Mouse (Mus musculus): Measurements from ENCODE around the gene Cdhr5. TPM values are rescaled to one million over a fixed set of nuclear protein-coding genes. Genes with fewer than 3 reads are reported as not detected.

The Cdhr5 gene
- 1.2 and 1.6 TPM in 2 replicates for polyA plus RNA-seq (2012; rRNA removed)

GRCm38 (mm10) chr7:141276546-141276945 is at the start of gene Cdhr5:
TSS of gene Cdhr5 (minus strand) at chr7:141276786.

GRCm38 (mm10) chr7:141291921-141292582 is 15.5 kb upstream of the Cdhr5 start, which contains the start of gene Drd4:
TSS of gene Drd4 (plus strand) at chr7:141292006.

GRCm38 (mm10) chr7:141278766-141279590 is 2.4 kb upstream of the Cdhr5 start, which contains the start of gene Sct:
TSS of gene Sct (minus strand) at chr7:141279133.

GRCm38 (mm10) chr7:141265739-141266561 is 10.6 kb downstream of the Cdhr5 start, which contains the start of gene Irf7:
TSS of gene Irf7 (minus strand) at chr7:141266481.

GRCm38 (mm10) chr7:141228279-141229067 is 48.1 kb downstream of the Cdhr5 start, which contains the start of gene Phrf1:
TSS of gene Phrf1 (plus strand) at chr7:141228784.

Other genes starting within 250 kb of the Cdhr5 start
- not detected in 2 replicates for gene Gm17387, start 247.7 kb downstream of the Cdhr5 start, polyA plus RNA-seq (2012; rRNA removed)
- gene B4galnt4, start 215.7 kb downstream of the Cdhr5 start, polyA plus RNA-seq (2012; rRNA removed) = 3.2 and 3.5 TPM in 2 replicates
- 13.5 and 14.9 TPM in 2 replicates for gene Pkp3, start 198.6 kb downstream of the Cdhr5 start, polyA plus RNA-seq (2012; rRNA removed)
- gene Sigirr, start 176.2 kb downstream of the Cdhr5 start, polyA plus RNA-seq (2012; rRNA removed) = 11.4 and 12.8 TPM in 2 replicates
- 2.1 and 2.7 TPM in 2 replicates for gene Ano9, start 159.0 kb downstream of the Cdhr5 start, polyA plus RNA-seq (2012; rRNA removed)
- gene Ptdss2, start 154.4 kb downstream of the Cdhr5 start, polyA plus RNA-seq (2012; rRNA removed) = 62.9 and 65.4 TPM in 2 replicates
- gene Rnh1, start 103.9 kb downstream of the Cdhr5 start, polyA plus RNA-seq (2012; rRNA removed) = 248 and 267 TPM in 2 replicates
- 87.5 and 94.7 TPM in 2 replicates for gene Hras, start 82.8 kb downstream of the Cdhr5 start, polyA plus RNA-seq (2012; rRNA removed)
- gene Lrrc56, start 82.6 kb downstream of the Cdhr5 start, polyA plus RNA-seq (2012; rRNA removed) = 13.4 and 23.5 TPM in 2 replicates
- 3.1 and 4.9 TPM in 2 replicates for gene Lmntd2, start 62.7 kb downstream of the Cdhr5 start, polyA plus RNA-seq (2012; rRNA removed)
- gene Rassf7, start 60.9 kb downstream of the Cdhr5 start, polyA plus RNA-seq (2012; rRNA removed) = 46.2 and 50.8 TPM in 2 replicates
- gene Phrf1, start 48.0 kb downstream of the Cdhr5 start, polyA plus RNA-seq (2012; rRNA removed) = 22.2 and 24.8 TPM in 2 replicates
- gene Irf7, start 10.3 kb downstream of the Cdhr5 start, polyA plus RNA-seq (2012; rRNA removed) = 57.8 and 77.3 TPM in 2 replicates
- gene Sct, start 2.3 kb upstream of the Cdhr5 start, polyA plus RNA-seq (2012; rRNA removed) = 15.3 and 19.9 TPM in 2 replicates
- gene Drd4, start 15.2 kb upstream of the Cdhr5 start, polyA plus RNA-seq (2012; rRNA removed) = 22.0 and 22.8 TPM in 2 replicates
- gene Deaf1, start 50.9 kb upstream of the Cdhr5 start, polyA plus RNA-seq (2012; rRNA removed) = 26.5 and 30.5 TPM in 2 replicates
- 39.0 and 45.8 TPM in 2 replicates for gene Tmem80, start 51.0 kb upstream of the Cdhr5 start, polyA plus RNA-seq (2012; rRNA removed)
- 20.8 and 24.1 TPM in 2 replicates for gene Eps8l2, start 62.1 kb upstream of the Cdhr5 start, polyA plus RNA-seq (2012; rRNA removed)
- 165 and 186 TPM in 2 replicates for gene Taldo1, start 115.4 kb upstream of the Cdhr5 start, polyA plus RNA-seq (2012; rRNA removed)
- gene Gatd1, start 137.3 kb upstream of the Cdhr5 start, polyA plus RNA-seq (2012; rRNA removed) = 109 and 117 TPM in 2 replicates
- gene Cend1, start 152.7 kb upstream of the Cdhr5 start, polyA plus RNA-seq (2012; rRNA removed) = 0.26 and 0.55 TPM in 2 replicates
- gene Slc25a22, start 161.1 kb upstream of the Cdhr5 start, polyA plus RNA-seq (2012; rRNA removed) = 105 and 114 TPM in 2 replicates
- gene Pidd1, start 167.2 kb upstream of the Cdhr5 start, polyA plus RNA-seq (2012; rRNA removed) = 18.9 and 28.4 TPM in 2 replicates
- gene Rplp2, start 170.6 kb upstream of the Cdhr5 start, polyA plus RNA-seq (2012; rRNA removed) = 775 and 918 TPM in 2 replicates
- gene Pnpla2, start 178.4 kb upstream of the Cdhr5 start, polyA plus RNA-seq (2012; rRNA removed) = 237 and 253 TPM in 2 replicates
- 69.1 and 83.9 TPM in 2 replicates for gene Cracr2b, start 184.3 kb upstream of the Cdhr5 start, polyA plus RNA-seq (2012; rRNA removed)
- gene Cd151, start 190.6 kb upstream of the Cdhr5 start, polyA plus RNA-seq (2012; rRNA removed) = 818 and 883 TPM in 2 replicates
- 90.7 and 143 TPM in 2 replicates for gene Polr2l, start 198.3 kb upstream of the Cdhr5 start, polyA plus RNA-seq (2012; rRNA removed)
- gene Tspan4, start 198.5 kb upstream of the Cdhr5 start, polyA plus RNA-seq (2012; rRNA removed) = 331 and 388 TPM in 2 replicates

All from ovary, adult 2 months (tissue).